8 mouse cellular contexts compared by ENCODE assay signal in the genomic region with DNA sequence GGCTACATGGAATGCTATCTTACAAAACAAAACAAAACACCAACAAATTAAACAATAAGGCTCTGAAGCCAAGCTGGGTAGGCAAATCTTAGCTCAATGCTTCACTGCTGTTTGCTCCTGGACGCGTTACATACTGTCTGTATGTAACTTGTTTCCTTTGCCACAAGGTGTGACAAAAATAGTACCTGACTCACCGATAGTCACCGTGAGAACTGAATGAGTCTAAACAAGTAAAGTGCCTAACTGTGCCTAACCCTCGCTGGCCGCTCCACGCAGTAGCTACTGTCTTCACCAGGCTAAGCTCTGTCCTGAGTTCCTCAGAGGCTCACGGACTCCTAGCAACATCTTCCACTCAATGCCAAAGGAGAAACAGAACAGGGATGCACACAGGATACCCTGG. TPM values are rescaled to one million over a fixed set of nuclear protein-coding genes. Genes with fewer than 3 reads are reported as not detected.
DNase-seq lines count a peak whose midpoint lies in the region; ATAC-seq and TF ChIP-seq lines count a peak whose summit lies in the region.

No protein-coding gene starts in this region.

- H3K4me2 ChIP-seq in lung, embryonic 15.5 days = peak overlapping the region; percentile 73
- H3K4me2 ChIP-seq in limb, embryonic 12.5 days = peak overlapping the region; percentile 77
- H3K4me2 ChIP-seq in stomach, embryonic 16.5 days (ENCODE audit: low read depth, low read length) = peak overlapping the region; percentile 78

- 0 out of 2 replicates have a peak overlapping the region, but pooled peaks have one; percentile 8 for H3K9ac ChIP-seq in lung, embryonic 15.5 days
- H3K9ac ChIP-seq in limb, embryonic 12.5 days (replicated peaks) = no peak overlapping the region
- H3K9ac ChIP-seq in stomach, embryonic 16.5 days (ENCODE audit: low read length) = peak overlapping the region; percentile 21

- H3K4me3 ChIP-seq in cerebellum, adult 2 months (replicated peaks; ENCODE audit: insufficient read depth, low read depth, low read length) = no peak overlapping the region
- no peak overlapping the region for H3K4me3 ChIP-seq in lung, embryonic 15.5 days
- no peak overlapping the region for H3K4me3 ChIP-seq in limb, embryonic 12.5 days (replicated peaks)
- H3K4me3 ChIP-seq in stomach, embryonic 16.5 days (replicated peaks; ENCODE audit: low read length) = peak overlapping the region; percentile 5; the same call in 1 of the 2 replicates

- 36% methylated on average over 8 of the region's 8 CpGs for WGBS in cerebellum, adult 2 months
- 72% methylated on average over 8 of the region's 8 CpGs for WGBS in lung, embryonic 15.5 days
- WGBS in limb, embryonic 12.5 days = 93% methylated on average over 8 of the region's 8 CpGs
- 66% methylated on average over 8 of the region's 8 CpGs for WGBS in stomach, embryonic 16.5 days

- peak; percentile 29 to 36 for DNase-seq in cerebellum, adult 2 months
- no peak for DNase-seq in cerebellum, postnatal 10 days
- DNase-seq in lung, postnatal 4 days = no peak
- DNase-seq in gastrocnemius, postnatal 10 days = no peak
- no peak for DNase-seq in adrenal gland, postnatal 10 days

- TF ChIP-seq CTCF in cerebellum, adult 2 months (IDR thresholded peaks at IDR 0.05; ENCODE audit: borderline replicate concordance, insufficient read depth, low read depth, low read length) = no peak

- ATAC-seq in lung, embryonic 15.5 days (ENCODE audit: borderline replicate concordance, extremely low read depth, low FRiP score, low TSS enrichment) = no peak
- ATAC-seq in limb, embryonic 12.5 days (ENCODE audit: insufficient number of reproducible peaks, insufficient read depth, low FRiP score, low TSS enrichment, low read depth) = no peak
- no peak for ATAC-seq in stomach, embryonic 16.5 days (ENCODE audit: insufficient read depth, low FRiP score)

- TF ChIP-seq POLR2A in cerebellum, adult 2 months (IDR thresholded peaks at IDR 0.05; ENCODE audit: borderline replicate concordance, insufficient read depth, low read length) = no peak

- H3K4me1 ChIP-seq in cerebellum, adult 2 months (ENCODE audit: control insufficient read depth, insufficient read depth, low read length) = peaks cover 13% of the 10 kb centered on the region
- H3K4me1 ChIP-seq in lung, embryonic 15.5 days = peaks cover 42% of the 10 kb centered on the region
- peaks cover 40% of the 10 kb centered on the region for H3K4me1 ChIP-seq in limb, embryonic 12.5 days (replicated peaks)
- peaks cover 41% of the 10 kb centered on the region for H3K4me1 ChIP-seq in stomach, embryonic 16.5 days (ENCODE audit: control insufficient read depth, insufficient read depth, low read length)

- H3K27me3 ChIP-seq in cerebellum, adult 2 months (ENCODE audit: control insufficient read depth, insufficient read depth, low read length) = no peaks in the 10 kb centered on the region
- H3K27me3 ChIP-seq in lung, embryonic 15.5 days = no peaks in the 10 kb centered on the region
- no peaks in the 10 kb centered on the region for H3K27me3 ChIP-seq in limb, embryonic 12.5 days
- H3K27me3 ChIP-seq in stomach, embryonic 16.5 days (ENCODE audit: control insufficient read depth, insufficient read depth, low read length) = no peaks in the 10 kb centered on the region

- no peak overlapping the region for H3K27ac ChIP-seq in cerebellum, adult 2 months (ENCODE audit: insufficient read depth, low read length)
- H3K27ac ChIP-seq in lung, embryonic 15.5 days = no peak overlapping the region
- no peak overlapping the region for H3K27ac ChIP-seq in limb, embryonic 12.5 days
- peak overlapping the region; percentile 31; the same call in 1 of the 2 replicates for H3K27ac ChIP-seq in stomach, embryonic 16.5 days (ENCODE audit: low read length)

- H3K36me3 ChIP-seq in lung, embryonic 15.5 days = peaks cover 43% of the 10 kb centered on the region
- peaks cover 57% of the 10 kb centered on the region for H3K36me3 ChIP-seq in limb, embryonic 12.5 days
- H3K36me3 ChIP-seq in stomach, embryonic 16.5 days (ENCODE audit: control insufficient read depth, insufficient read depth, low read length) = peaks cover 12% of the 10 kb centered on the region; the same call in 1 of the 2 replicates

- H3K9me3 ChIP-seq in lung, embryonic 15.5 days = no peaks in the 10 kb centered on the region
- no peaks in the 10 kb centered on the region for H3K9me3 ChIP-seq in limb, embryonic 12.5 days
- H3K9me3 ChIP-seq in stomach, embryonic 16.5 days (replicated peaks; ENCODE audit: control insufficient read depth, low read length) = no peaks in the 10 kb centered on the region

RNA-seq across cellular contexts. Expression of a gene that starts 3.5 kb away (rescaled TPM):
- 20.4 and 21.0 TPM in 2 replicates for polyA plus RNA-seq in cerebellum, adult 2 months (2012; rRNA removed)
- polyA plus RNA-seq in lung, embryonic 15.5 days (2015; fragmentation: Nextera tagmentation; extraction: Ambion mirVana) = 141 and 144 TPM in 2 replicates
- 102 and 106 TPM in 2 replicates for polyA plus RNA-seq in limb, embryonic 12.5 days (2016; fragmentation: Nextera tagmentation; extraction: Ambion mirVana)
- polyA plus RNA-seq in stomach, embryonic 16.5 days (2015; fragmentation: Nextera tagmentation; extraction: Ambion mirVana) = 30.8 and 36.0 TPM in 2 replicates
- total RNA-seq in gastrocnemius, postnatal 10 days (2021) = 10 to 100 TPM; 68.6 to 92.0 TPM
- 10 to 100 TPM; 62.1 to 65.7 TPM for total RNA-seq in adrenal gland, postnatal 10 days (2021)

RNA-seq across cellular contexts. Expression of a gene that starts 46.0 kb away (rescaled TPM):
- 34.6 and 38.8 TPM in 2 replicates for polyA plus RNA-seq in cerebellum, adult 2 months (2012; rRNA removed)
- polyA plus RNA-seq in lung, embryonic 15.5 days (2015; fragmentation: Nextera tagmentation; extraction: Ambion mirVana) = 24.4 and 29.0 TPM in 2 replicates
- polyA plus RNA-seq in limb, embryonic 12.5 days (2016; fragmentation: Nextera tagmentation; extraction: Ambion mirVana) = 15.0 and 15.4 TPM in 2 replicates
- 25.7 and 28.9 TPM in 2 replicates for polyA plus RNA-seq in stomach, embryonic 16.5 days (2015; fragmentation: Nextera tagmentation; extraction: Ambion mirVana)
- total RNA-seq in gastrocnemius, postnatal 10 days (2021) = 10 to 100 TPM; 68.6 to 88.2 TPM
- 10 to 100 TPM; 47.4 to 47.9 TPM for total RNA-seq in adrenal gland, postnatal 10 days (2021)

Comparison
In these comparisons a context has a peak if more than half of its experiments do, and no peak if none do; other contexts are left out.
1. DNase-seq: peak in cerebellum, adult 2 months (2 of 2); none in cerebellum, postnatal 10 days (0 of 2), lung, postnatal 4 days (0 of 2), gastrocnemius, postnatal 10 days (single experiment) and adrenal gland, postnatal 10 days (single experiment).
2. Peak in every context shown above with its lines, with median percentiles within 50 percentile points of each other: H3K4me2 ChIP-seq.